Mouse (Mus musculus): ENCODE results near the gene Upk2.

Gene Upk2

DNA sequence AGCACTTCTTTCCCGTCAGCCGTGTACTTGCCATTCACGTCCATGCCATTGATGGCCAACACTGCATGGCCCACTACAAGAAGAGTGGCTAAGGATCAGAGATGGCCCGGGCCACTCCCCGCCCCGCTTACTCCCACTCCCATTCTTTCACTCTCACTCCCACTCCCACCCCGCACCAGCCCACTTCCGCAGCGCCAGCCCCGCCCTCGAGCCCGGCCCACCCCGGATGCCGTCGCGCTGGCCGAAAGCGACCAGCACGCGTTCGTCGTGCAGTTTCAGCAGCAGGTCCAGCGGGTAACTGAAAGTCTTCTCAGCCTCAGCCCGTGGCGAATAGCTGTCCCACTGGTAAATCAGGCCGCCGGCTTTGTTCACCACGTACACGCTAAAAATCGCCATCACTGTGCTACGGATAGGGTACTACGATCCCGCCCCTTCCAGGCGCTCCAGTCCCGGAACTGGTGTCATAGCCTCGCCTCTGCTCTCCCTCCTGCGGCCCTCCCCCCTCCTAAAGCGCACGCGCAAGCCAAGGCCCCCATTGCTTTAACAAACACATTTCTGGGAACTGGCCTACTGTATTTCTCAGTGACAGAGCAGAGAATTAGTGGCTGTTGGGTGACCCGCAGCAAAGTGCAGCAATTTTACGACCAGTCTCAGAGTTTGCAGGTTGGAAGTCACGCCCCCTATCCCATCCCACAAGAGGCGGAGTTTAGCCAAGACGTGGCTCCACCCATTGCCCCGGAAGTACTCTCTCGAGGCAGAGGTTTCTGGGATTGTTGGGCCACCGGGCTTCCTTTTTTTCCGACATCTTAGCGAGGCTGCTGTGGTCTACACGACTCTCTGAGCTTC, 47.6 kb downstream of the Upk2 start, which contains the start of the genes Rps25 and Trappc4:
Rps25 (plus strand) TSS at position 234 of the 846 bp plus-strand sequence.
Trappc4 (minus strand) TSS at position 695 of the 846 bp plus-strand sequence.
- peak; percentile 91 to 93 for DNase-seq

DNA sequence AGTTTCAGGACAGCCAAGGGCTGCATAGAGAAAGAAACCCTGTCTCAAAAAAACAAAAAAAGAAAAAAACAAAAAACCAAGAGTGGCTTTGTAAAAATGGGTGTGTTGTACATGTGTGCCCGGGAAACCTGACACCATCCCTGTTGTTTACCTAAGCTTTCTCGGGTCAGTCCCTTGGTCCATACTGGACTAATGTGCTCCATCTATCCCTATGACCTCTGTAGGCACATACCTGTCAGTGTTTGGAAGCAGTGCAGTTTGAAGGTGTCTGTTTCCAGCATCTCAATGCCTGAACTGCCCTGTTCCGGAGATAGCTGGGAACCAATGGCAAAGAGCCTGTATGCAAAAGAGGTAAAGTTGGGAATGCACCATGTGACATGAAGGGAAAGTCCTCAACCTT, 49.8 kb downstream of the Upk2 start:
- no peak for DNase-seq
